Mouse (Mus musculus) splenic B cell, adult 2 months (primary cell): ENCODE data around the gene Twf1.

Source experiments
- DNase-seq: peaks from one replicate; pipeline ENCODE4 v3.0.0-alpha.2; 2011; ENCODE audit warnings: low read depth, low spot score
- H3K27me3 ChIP-seq: 2 replicates; pipeline ENCODE4 v1.6.1; 2012; ENCODE audit warnings: mild to moderate bottlenecking, low read length, moderate library complexity, mixed read lengths; ENCODE audit not compliant: control insufficient read depth, poor library complexity, insufficient read depth, severe bottlenecking
- H3K36me3 ChIP-seq: 2 replicates; pipeline ENCODE4 v1.6.1; 2012; ENCODE audit warnings: mild to moderate bottlenecking, low read length, moderate library complexity, mixed read lengths; ENCODE audit not compliant: control insufficient read depth, poor library complexity, insufficient read depth, severe bottlenecking

Twf1 gene

DNA sequence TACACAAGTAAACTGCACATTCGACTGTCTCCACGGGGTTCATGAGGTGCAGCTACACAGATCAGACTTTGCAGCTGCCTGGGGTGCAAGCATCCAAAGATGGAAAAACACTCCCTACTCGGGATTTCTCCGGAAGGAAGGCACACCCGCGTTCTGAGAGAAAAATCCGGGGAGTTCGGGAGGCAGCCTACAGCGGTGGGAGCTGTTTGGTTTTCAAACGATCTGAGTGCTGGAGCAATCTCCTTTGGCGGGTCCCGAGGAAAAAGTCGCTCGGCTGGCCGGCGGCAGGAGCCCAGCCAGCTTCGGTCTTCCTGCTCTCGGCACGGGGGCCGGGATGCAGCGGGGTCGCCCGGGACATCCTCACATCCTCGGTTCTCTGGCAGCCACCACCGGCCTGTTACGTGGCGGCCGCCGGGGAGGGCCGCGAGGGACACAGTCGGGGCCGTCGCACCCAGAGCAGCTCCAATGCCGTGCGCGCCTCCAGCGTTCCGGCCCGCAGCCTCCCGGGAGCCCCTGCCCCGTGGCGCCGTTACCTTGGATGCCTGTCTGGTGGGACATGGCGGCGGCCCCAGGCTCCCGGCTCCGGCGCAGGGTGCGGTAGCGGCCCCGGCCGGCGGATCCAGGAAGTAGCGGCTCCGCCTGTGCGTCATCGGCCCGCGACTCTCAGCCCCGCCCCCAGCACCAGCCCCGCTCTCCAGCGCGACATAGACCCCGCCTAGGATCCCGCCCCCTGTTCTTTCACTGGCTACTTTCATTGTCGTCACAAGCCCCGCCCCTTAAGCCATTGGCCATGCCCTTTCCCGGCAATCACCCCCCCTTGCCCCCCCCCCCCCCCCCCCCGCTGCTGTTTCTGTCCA is at the start of gene Twf1:
Gene Twf1, minus strand, starts transcription at position 671 of the 857 bp plus-strand sequence.
- Histone ChIP-seq H3K27me3 (no peaks in the 10 kb centered on the region), H3K36me3 (peaks cover 11% of the 10 kb centered on the region)
- peak; percentile 99 for DNase-seq

- H3K27me3 ChIP-seq: no peaks in the 10 kb centered on the region
- H3K36me3 ChIP-seq: no peaks in the 10 kb centered on the region
- DNase-seq: no peak
These were observed 49.4 kb upstream of the Twf1 start for GRCm38 (mm10) chr15:94639126-94639525.

DNA sequence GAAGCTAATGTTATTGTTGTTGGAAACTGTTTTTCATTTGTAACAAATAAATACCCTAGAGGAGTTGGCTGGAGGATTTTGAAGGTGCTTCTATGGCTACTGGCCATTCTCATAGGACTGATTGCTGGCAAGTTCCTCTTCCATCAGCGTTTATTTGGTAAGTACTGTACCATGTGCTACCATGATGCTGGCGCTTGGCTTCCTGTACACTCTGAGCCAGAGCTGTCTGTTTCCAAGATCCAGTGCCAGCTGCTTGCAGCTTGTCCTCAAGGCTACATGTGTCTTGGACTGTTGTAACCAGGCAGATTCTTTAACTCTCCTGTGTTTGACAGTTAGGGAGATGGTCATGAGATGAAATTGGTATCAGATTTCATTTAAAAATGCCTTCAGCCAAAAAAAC is 48.5 kb upstream of the Twf1 start:
- H3K27me3 ChIP-seq: no peaks in the 10 kb centered on the region
- no peaks in the 10 kb centered on the region for H3K36me3 ChIP-seq
- DNase-seq: no peak

DNA sequence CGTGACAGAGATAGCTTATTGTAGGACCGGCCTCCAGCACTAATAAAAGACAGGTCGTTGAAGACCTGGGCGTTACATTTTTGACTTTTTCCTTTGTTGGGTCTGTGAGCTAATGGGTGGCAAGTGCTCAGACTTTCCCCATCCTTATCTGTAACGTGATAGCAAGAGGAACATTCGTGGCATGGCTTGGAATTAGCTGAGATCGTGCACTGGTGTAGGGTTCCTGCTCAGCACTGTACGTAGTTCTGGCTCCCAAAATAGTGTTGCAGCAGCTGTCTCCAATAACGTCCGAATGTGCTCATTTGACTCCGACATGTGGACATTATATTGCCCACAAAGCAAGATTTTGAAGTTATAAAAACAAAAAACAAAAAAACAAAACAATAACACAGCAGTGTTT is 44.8 kb upstream of the Twf1 start:
- DNase-seq: no peak
- H3K36me3 ChIP-seq: no peaks in the 10 kb centered on the region
- no peaks in the 10 kb centered on the region for H3K27me3 ChIP-seq

GRCm38 (mm10) chr15:94630553-94630952 is 40.9 kb upstream of the Twf1 start:
- Histone ChIP-seq H3K36me3 (no peaks in the 10 kb centered on the region), H3K27me3 (no peaks in the 10 kb centered on the region)
- no peak for DNase-seq

DNA sequence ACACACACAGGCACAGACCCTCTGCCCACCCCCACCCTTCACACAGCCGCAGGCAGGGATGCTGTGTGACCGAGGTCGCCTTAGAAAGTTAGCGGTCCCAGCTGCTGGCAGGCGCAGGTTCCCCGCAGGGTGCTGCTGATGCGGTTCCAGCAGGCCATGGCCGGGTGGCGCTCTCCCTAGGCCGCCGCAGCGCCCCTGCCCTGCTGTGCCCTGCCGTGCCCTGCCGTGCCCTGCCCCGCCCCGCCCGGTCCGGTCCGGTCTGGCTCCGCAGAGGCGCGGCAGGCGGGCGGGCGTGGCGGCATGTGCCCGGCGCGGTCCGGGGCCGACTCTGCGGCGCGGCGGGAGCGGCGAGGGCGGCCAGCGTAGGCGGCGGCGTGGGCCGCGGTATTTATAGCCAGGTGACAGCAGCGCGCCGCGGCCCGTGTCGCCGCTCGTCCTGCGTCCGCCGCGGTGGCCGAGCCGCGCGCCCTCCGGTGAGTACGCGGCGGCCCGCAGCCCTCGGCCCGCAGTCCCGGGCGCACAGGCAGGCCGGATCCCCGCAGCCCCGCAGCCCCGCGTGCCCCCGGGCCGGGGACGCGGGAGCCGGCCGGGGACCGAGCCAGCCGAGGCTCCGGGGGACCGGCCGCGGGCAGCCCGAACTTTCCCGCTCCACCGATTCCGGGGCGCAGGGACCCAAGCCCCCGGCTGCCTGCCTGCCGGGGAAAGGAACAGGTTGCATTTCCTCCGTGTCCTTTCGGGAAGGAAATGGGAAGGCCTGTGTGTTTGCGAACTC is 39.3 kb upstream of the Twf1 start, which contains the start of gene Tmem117:
Gene Tmem117, plus strand, starts transcription at position 403 of the 772 bp plus-strand sequence.
- Histone ChIP-seq H3K27me3 (no peaks in the 10 kb centered on the region), H3K36me3 (no peaks in the 10 kb centered on the region)
- no peak for DNase-seq

DNA sequence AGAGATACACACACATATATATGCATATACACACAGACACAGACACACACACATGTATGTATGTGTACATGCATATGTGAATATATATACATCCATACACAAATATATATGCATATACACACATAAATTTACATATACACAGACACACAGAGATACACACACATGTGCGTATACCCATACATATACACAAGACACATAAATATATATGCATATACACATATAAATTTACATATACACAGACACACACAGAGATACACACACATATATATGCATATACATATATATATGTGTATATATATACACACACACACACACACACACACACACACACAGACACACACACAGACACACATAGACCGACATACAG is 38.8 kb upstream of the Twf1 start:
- Histone ChIP-seq H3K36me3 (no peaks in the 10 kb centered on the region), H3K27me3 (no peaks in the 10 kb centered on the region)
- no peak for DNase-seq

DNA sequence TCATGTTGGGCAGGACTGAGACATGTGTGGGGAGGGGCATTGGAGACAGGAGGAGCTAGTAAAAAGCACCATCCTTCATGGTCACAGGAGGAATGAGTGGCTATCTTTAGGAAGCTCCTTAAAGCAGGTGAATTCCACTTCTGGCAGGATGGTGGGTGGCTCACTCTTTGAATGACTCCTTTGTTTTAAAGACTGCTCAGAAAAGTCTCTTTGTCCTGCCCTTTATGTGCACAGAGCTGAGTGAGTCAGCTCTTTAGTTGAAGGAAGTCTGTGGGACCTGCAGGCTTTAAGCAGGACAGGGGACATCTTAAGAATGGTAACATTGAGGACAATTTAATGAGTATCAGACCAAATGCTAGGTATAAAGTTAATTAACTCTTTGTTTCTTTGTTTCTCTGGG is 31.2 kb upstream of the Twf1 start:
- no peaks in the 10 kb centered on the region for H3K27me3 ChIP-seq
- DNase-seq: no peak
- no peaks in the 10 kb centered on the region for H3K36me3 ChIP-seq

DNA sequence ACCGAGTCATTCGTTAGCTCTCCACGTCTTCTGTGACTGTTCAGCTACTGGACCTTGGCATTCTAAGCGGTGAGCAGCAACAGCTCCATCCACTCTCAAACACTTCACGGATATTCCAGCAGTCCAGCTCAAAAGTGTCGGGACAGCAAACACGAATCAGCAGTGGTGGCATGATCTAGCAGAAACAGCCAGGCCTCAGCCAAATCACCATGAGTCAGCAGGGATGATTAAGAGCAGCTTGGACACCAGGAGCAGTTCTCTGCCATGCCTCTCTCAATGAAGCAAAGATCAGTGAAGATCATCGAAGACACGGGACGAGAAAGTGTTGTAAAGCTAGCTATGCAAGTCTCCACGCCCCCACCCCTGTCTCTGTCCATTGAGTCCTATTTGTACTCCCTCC is 26.3 kb upstream of the Twf1 start:
- DNase-seq: no peak
- Histone ChIP-seq H3K36me3 (no peaks in the 10 kb centered on the region), H3K27me3 (no peaks in the 10 kb centered on the region)

DNA sequence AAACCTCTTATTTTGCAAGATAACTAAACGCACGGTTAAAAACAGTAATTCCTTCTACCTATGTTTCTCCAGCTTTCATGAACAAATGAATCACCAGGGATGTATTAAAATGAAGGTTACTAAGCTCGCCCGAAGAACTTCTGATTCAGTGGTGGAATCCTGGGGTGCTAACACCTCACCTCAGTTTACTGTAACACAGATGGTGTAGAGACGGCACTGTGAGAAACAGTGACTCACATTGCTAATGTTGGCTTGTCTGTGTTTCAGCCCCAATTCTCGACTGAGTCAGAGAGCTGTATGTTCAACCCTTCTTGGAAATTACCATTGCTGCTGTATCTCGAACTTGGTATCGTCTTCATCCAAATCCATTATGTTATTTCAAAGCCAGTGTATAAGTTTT is 18.1 kb upstream of the Twf1 start:
- H3K36me3 ChIP-seq: no peaks in the 10 kb centered on the region
- no peak for DNase-seq

GRCm38 (mm10) chr15:94602441-94602840 is 12.8 kb upstream of the Twf1 start:
- DNase-seq: no peak

More for the DNA sequence above, 18.1 kb upstream of the Twf1 start:
- H3K27me3 ChIP-seq: no peaks in the 10 kb centered on the region

DNA sequence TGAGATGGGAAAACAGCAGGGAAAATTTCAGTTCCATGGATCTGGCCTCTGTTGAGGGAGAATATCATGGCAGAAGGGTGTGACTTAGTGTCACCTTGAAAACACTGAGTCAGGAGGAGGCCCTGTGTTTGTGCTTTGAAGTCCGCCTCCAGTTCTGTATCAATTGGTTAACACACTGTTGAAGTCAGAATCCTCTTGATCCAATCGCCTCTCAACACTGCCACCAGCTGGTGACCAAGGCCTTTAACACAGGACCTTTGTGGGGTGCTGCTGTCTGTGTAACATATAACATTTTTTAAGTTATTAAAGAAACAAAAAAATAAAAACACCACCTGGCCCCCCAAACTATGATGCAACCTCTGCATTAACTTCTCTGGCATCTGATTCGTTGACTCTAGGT is 11.7 kb upstream of the Twf1 start:
- H3K36me3 ChIP-seq: no peaks in the 10 kb centered on the region
- peak; percentile 58 for DNase-seq
- no peaks in the 10 kb centered on the region for H3K27me3 ChIP-seq

More at GRCm38 (mm10) chr15:94602441-94602840, 12.8 kb upstream of the Twf1 start:
- no peaks in the 10 kb centered on the region for H3K36me3 ChIP-seq
- H3K27me3 ChIP-seq: no peaks in the 10 kb centered on the region

GRCm38 (mm10) chr15:94600145-94600707 is 10.5 kb upstream of the Twf1 start:
- Histone ChIP-seq H3K36me3 (no peaks in the 10 kb centered on the region), H3K27me3 (no peaks in the 10 kb centered on the region; the same call in 1 of the 2 replicates)
- no peak for DNase-seq

GRCm38 (mm10) chr15:94593586-94593985 is 3.9 kb upstream of the Twf1 start:
- no peaks in the 10 kb centered on the region; the same call in 1 of the 2 replicates for H3K27me3 ChIP-seq
- no peak for DNase-seq
- H3K36me3 ChIP-seq: no peaks in the 10 kb centered on the region

GRCm38 (mm10) chr15:94591356-94591755 is 1.7 kb upstream of the Twf1 start:
- Histone ChIP-seq H3K27me3 (no peaks in the 10 kb centered on the region; the same call in 1 of the 2 replicates), H3K36me3 (peaks cover under 1% of the 10 kb centered on the region; the same call in 1 of the 2 replicates)
- DNase-seq: no peak
